Mouse (Mus musculus): ENCODE results near the gene Cxcl9. TPM values are rescaled to one million over a fixed set of nuclear protein-coding genes. Genes with fewer than 3 reads are reported as not detected.
A peak's percentile ranks its signal among the peaks of the same experiment; 100 is the strongest.

Cxcl9 gene
- total and polyA plus RNA-seq, 3 experiments: not detected

- TF ChIP-seq GATA1 (IDR thresholded peaks at IDR 0.05; ENCODE audit: borderline replicate concordance, low read length): no peak
- Histone ChIP-seq H3K27me3 (ENCODE audit: insufficient read depth, low read length) (no peaks in the 10 kb centered on the region), H3K9me3 (replicated peaks) (no peaks in the 10 kb centered on the region), H3K4me1 (ENCODE audit: insufficient read depth, low read depth, low read length) (peaks cover 60% of the 10 kb centered on the region), H3K4me3 (ENCODE audit: low read depth, low read length) (peak overlapping the region; percentile 88; the same call in 1 of the 2 replicates), H3K36me3 (replicated peaks) (peaks cover 40% of the 10 kb centered on the region)
- DNase-seq (ENCODE audit: low spot score) (peak; percentile 73), ATAC-seq (ENCODE audit: extremely low read depth, insufficient number of reproducible peaks, low FRiP score, poor library complexity, severe bottlenecking) (peak; percentile 50)
Measured at GRCm38 (mm10) chr5:92278942-92279537, 48.8 kb downstream of the Cxcl9 start.

- H3K9me3 ChIP-seq (replicated peaks): no peaks in the 10 kb centered on the region
- ATAC-seq (ENCODE audit: extremely low read depth, insufficient number of reproducible peaks, low FRiP score, poor library complexity, severe bottlenecking): peak; percentile 89
- no peaks in the 10 kb centered on the region for H3K27me3 ChIP-seq (ENCODE audit: insufficient read depth, low read length)
- peaks cover 37% of the 10 kb centered on the region for H3K36me3 ChIP-seq (replicated peaks)
- H3K4me3 ChIP-seq (ENCODE audit: low read depth, low read length): peak within 1 kb of the TSS; percentile 88
- no peak for TF ChIP-seq GATA1 (IDR thresholded peaks at IDR 0.05; ENCODE audit: borderline replicate concordance, low read length)
- no peak for TF ChIP-seq TAL1 (conservative IDR thresholded peaks at IDR 0.05; ENCODE audit: low read depth, low read length)
- no peak for TF ChIP-seq GATA2 (IDR thresholded peaks at IDR 0.05; ENCODE audit: borderline replicate concordance, low read depth, low read length)
- no peak for TF ChIP-seq CTCF (IDR thresholded peaks at IDR 0.05; ENCODE audit: low read depth, low read length)
- no peak for TF ChIP-seq POLR2AphosphoS5 (IDR thresholded peaks at IDR 0.05; ENCODE audit: insufficient replicate concordance, low read depth, low read length)
- peaks cover 49% of the 10 kb centered on the region for H3K4me1 ChIP-seq (ENCODE audit: insufficient read depth, low read depth, low read length)
- DNase-seq (ENCODE audit: low spot score): peak; percentile 81
Measured at GRCm38 (mm10) chr5:92277437-92278394, 50.2 kb downstream of the Cxcl9 start, which contains the start of gene Naaa. Naaa (minus strand) TSS chr5:92278170.

Other genes starting within 250 kb of the Cxcl9 start
- gene G3bp2, start 244.4 kb downstream of the Cxcl9 start, total RNA-seq (2014; fragmentation: Nextera tagmentation): 67.6 and 83.1 TPM in 2 replicates
- gene G3bp2, start 244.4 kb downstream of the Cxcl9 start, total RNA-seq (2017): 89.8 and 101 TPM in 2 replicates
- 13.4 and 16.8 TPM in 2 replicates for gene G3bp2, start 244.4 kb downstream of the Cxcl9 start, polyA plus RNA-seq (2012)
- gene Uso1, start 190.1 kb downstream of the Cxcl9 start, total RNA-seq (2014; fragmentation: Nextera tagmentation): 50.5 and 52.5 TPM in 2 replicates
- 21.3 and 21.9 TPM in 2 replicates for gene Uso1, start 190.1 kb downstream of the Cxcl9 start, total RNA-seq (2017)
- 20.7 and 39.7 TPM in 2 replicates for gene Uso1, start 190.1 kb downstream of the Cxcl9 start, polyA plus RNA-seq (2012)
- gene U90926, start 112.7 kb downstream of the Cxcl9 start, total RNA-seq (2014; fragmentation: Nextera tagmentation): not detected in 2 replicates
- not detected in 2 replicates for gene U90926, start 112.7 kb downstream of the Cxcl9 start, total RNA-seq (2017)
- not detected in 2 replicates for gene U90926, start 112.7 kb downstream of the Cxcl9 start, polyA plus RNA-seq (2012)
- gene Ppef2, start 71.8 kb downstream of the Cxcl9 start, total RNA-seq (2014; fragmentation: Nextera tagmentation): not detected in 2 replicates
- gene Ppef2, start 71.8 kb downstream of the Cxcl9 start, total RNA-seq (2017): 0.05 and 0.17 TPM in 2 replicates
- gene Ppef2, start 71.8 kb downstream of the Cxcl9 start, polyA plus RNA-seq (2012): not detected in 2 replicates
- gene Naaa, start 49.9 kb downstream of the Cxcl9 start, total RNA-seq (2014; fragmentation: Nextera tagmentation): 13.1 and 22.4 TPM in 2 replicates
- gene Naaa, start 49.9 kb downstream of the Cxcl9 start, total RNA-seq (2017): 15.1 and 17.5 TPM in 2 replicates
- 6.9 and 7.8 TPM in 2 replicates for gene Naaa, start 49.9 kb downstream of the Cxcl9 start, polyA plus RNA-seq (2012)
- 76.9 and 85.3 TPM in 2 replicates for gene Sdad1, start 17.6 kb downstream of the Cxcl9 start, total RNA-seq (2014; fragmentation: Nextera tagmentation)
- gene Sdad1, start 17.6 kb downstream of the Cxcl9 start, total RNA-seq (2017): 66.0 and 76.9 TPM in 2 replicates
- gene Sdad1, start 17.6 kb downstream of the Cxcl9 start, polyA plus RNA-seq (2012): 62.6 and 83.4 TPM in 2 replicates
- not detected in 2 replicates for gene Art3, start 3.7 kb upstream of the Cxcl9 start, total RNA-seq (2014; fragmentation: Nextera tagmentation)
- 0.22 TPM in 1 of 2 replicates, not detected in the other for gene Art3, start 3.7 kb upstream of the Cxcl9 start, total RNA-seq (2017)
- not detected in 2 replicates for gene Art3, start 3.7 kb upstream of the Cxcl9 start, polyA plus RNA-seq (2012)
- gene Cxcl10, start 20.8 kb upstream of the Cxcl9 start, total RNA-seq (2014; fragmentation: Nextera tagmentation): not detected in 2 replicates
- gene Cxcl10, start 20.8 kb upstream of the Cxcl9 start, total RNA-seq (2017): 0.05 and 0.35 TPM in 2 replicates
- gene Cxcl10, start 20.8 kb upstream of the Cxcl9 start, polyA plus RNA-seq (2012): not detected in 2 replicates
- 97.6 and 119 TPM in 2 replicates for gene Nup54, start 107.1 kb upstream of the Cxcl9 start, total RNA-seq (2014; fragmentation: Nextera tagmentation)
- 90.7 and 101 TPM in 2 replicates for gene Nup54, start 107.1 kb upstream of the Cxcl9 start, total RNA-seq (2017)
- gene Nup54, start 107.1 kb upstream of the Cxcl9 start, polyA plus RNA-seq (2012): 19.8 and 34.0 TPM in 2 replicates
- gene Scarb2, start 178.8 kb upstream of the Cxcl9 start, total RNA-seq (2014; fragmentation: Nextera tagmentation): 31.8 and 32.6 TPM in 2 replicates
- 47.5 and 50.0 TPM in 2 replicates for gene Scarb2, start 178.8 kb upstream of the Cxcl9 start, total RNA-seq (2017)
- gene Scarb2, start 178.8 kb upstream of the Cxcl9 start, polyA plus RNA-seq (2012): 6.5 and 7.1 TPM in 2 replicates
- not detected in 2 replicates for gene Fam47e, start 227.0 kb upstream of the Cxcl9 start, total RNA-seq (2014; fragmentation: Nextera tagmentation)
- 0.22 TPM in 1 of 2 replicates, not detected in the other for gene Fam47e, start 227.0 kb upstream of the Cxcl9 start, total RNA-seq (2017)
- not detected in 2 replicates for gene Fam47e, start 227.0 kb upstream of the Cxcl9 start, polyA plus RNA-seq (2012)